ENCODE assay signal across 8 mouse cellular contexts in genomic region chr4:152028456-152028855, GRCm38 (mm10). TPM values are rescaled to one million over a fixed set of nuclear protein-coding genes. Genes with fewer than 3 reads are reported as not detected.
DNase-seq lines count a peak whose midpoint lies in the region; ATAC-seq and TF ChIP-seq lines count a peak whose summit lies in the region.
"Had no signal": no experiment of that assay in that cellular context is flagged by ENCODE, and none has a peak within 500 bp of the region (broad histone marks: within the 10 kb centered on the region; RNA-seq: fewer than 3 reads in every experiment).

No protein-coding gene starts in this region.

- no peak for ATAC-seq in lung, embryonic 16.5 days (ENCODE audit: low read depth)
- no peak for ATAC-seq in forebrain, embryonic 15.5 days (replicated peaks)
- ATAC-seq in limb, embryonic 14.5 days (ENCODE audit: low FRiP score, low read depth), result no peak
- no peak for ATAC-seq in stomach, embryonic 15.5 days (ENCODE audit: insufficient read depth, low FRiP score, low read depth)

- no peak for DNase-seq in lung, postnatal 36 days
- DNase-seq in limb, embryonic 14.5 days (ENCODE audit: low spot score), result no peak
- no peak for DNase-seq in layer of hippocampus, adult 11-12 months (ENCODE audit: low spot score)
- no peak for DNase-seq in spleen, postnatal 14 days (ENCODE audit: low spot score in 2 of 2)
- DNase-seq: adrenal gland, adult 2 months had no signal

- H3K36me3 ChIP-seq in lung, embryonic 16.5 days (ENCODE audit: control insufficient read depth, insufficient read depth, low read length), result peaks cover 5% of the 10 kb centered on the region; the same call in 1 of the 2 replicates
- 0 out of 2 replicates have a peak, but pooled peaks cover 1% of the 10 kb centered on the region for H3K36me3 ChIP-seq in forebrain, embryonic 15.5 days
- peaks cover 11% of the 10 kb centered on the region for H3K36me3 ChIP-seq in limb, embryonic 14.5 days (ENCODE audit: control insufficient read depth, insufficient read depth, low read length)
- H3K36me3 ChIP-seq in stomach, embryonic 15.5 days, result peaks cover 12% of the 10 kb centered on the region; the same call in 1 of the 2 replicates

- H3K4me3 ChIP-seq in lung, embryonic 16.5 days (ENCODE audit: low read length), result peak overlapping the region; percentile 78
- H3K4me3 ChIP-seq in forebrain, embryonic 15.5 days, result peak overlapping the region; percentile 91
- peak overlapping the region; percentile 73 for H3K4me3 ChIP-seq in limb, embryonic 14.5 days (replicated peaks; ENCODE audit: low read length)
- peak overlapping the region; percentile 86 for H3K4me3 ChIP-seq in stomach, embryonic 15.5 days (replicated peaks)

- H3K27ac ChIP-seq in lung, embryonic 16.5 days (ENCODE audit: low read length), result no peak overlapping the region
- H3K27ac ChIP-seq in forebrain, embryonic 15.5 days (replicated peaks), result 0 out of 2 replicates have a peak overlapping the region, but pooled peaks have one; percentile 66
- no peak overlapping the region for H3K27ac ChIP-seq in limb, embryonic 14.5 days (replicated peaks; ENCODE audit: low read depth, low read length)
- H3K27ac ChIP-seq in stomach, embryonic 15.5 days, result no peak overlapping the region

- no peaks in the 10 kb centered on the region for H3K9me3 ChIP-seq in lung, embryonic 16.5 days (ENCODE audit: control insufficient read depth, low read length)
- no peaks in the 10 kb centered on the region for H3K9me3 ChIP-seq in forebrain, embryonic 15.5 days
- no peaks in the 10 kb centered on the region for H3K9me3 ChIP-seq in limb, embryonic 14.5 days (ENCODE audit: control insufficient read depth, low read length)
- H3K9me3 ChIP-seq in stomach, embryonic 15.5 days, result no peaks in the 10 kb centered on the region

- WGBS in lung, embryonic 16.5 days, result 61% methylated on average over 15 of the region's 15 CpGs
- WGBS in forebrain, embryonic 15.5 days, result 66% methylated on average over 15 of the region's 15 CpGs
- WGBS in limb, embryonic 14.5 days, result 65% methylated on average over 15 of the region's 15 CpGs
- 61% methylated on average over 15 of the region's 15 CpGs for WGBS in stomach, embryonic 15.5 days

- TF ChIP-seq POLR2A in limb, embryonic 14.5 days (IDR thresholded peaks at IDR 0.05; ENCODE audit: borderline replicate concordance, extremely low read depth, insufficient read depth, insufficient read length), result no peak

- peak overlapping the region; percentile 59 for H3K9ac ChIP-seq in lung, embryonic 16.5 days (ENCODE audit: low read length)
- peak overlapping the region; percentile 81 for H3K9ac ChIP-seq in forebrain, embryonic 15.5 days (replicated peaks)
- peak overlapping the region; percentile 76 for H3K9ac ChIP-seq in limb, embryonic 14.5 days (ENCODE audit: low read depth, low read length, severe bottlenecking)
- H3K9ac ChIP-seq in stomach, embryonic 15.5 days, result no peak overlapping the region

- peaks cover 32% of the 10 kb centered on the region for H3K4me1 ChIP-seq in lung, embryonic 16.5 days (replicated peaks; ENCODE audit: control insufficient read depth, insufficient read depth, low read length)
- H3K4me1 ChIP-seq in forebrain, embryonic 15.5 days, result peaks cover 52% of the 10 kb centered on the region
- H3K4me1 ChIP-seq in limb, embryonic 14.5 days (ENCODE audit: control insufficient read depth, insufficient read depth, low read length), result peaks cover 26% of the 10 kb centered on the region
- peaks cover 37% of the 10 kb centered on the region for H3K4me1 ChIP-seq in stomach, embryonic 15.5 days

- peak overlapping the region; percentile 90 for H3K4me2 ChIP-seq in lung, embryonic 16.5 days (ENCODE audit: low read depth, low read length)
- peak overlapping the region; percentile 98 for H3K4me2 ChIP-seq in forebrain, embryonic 15.5 days (replicated peaks)
- H3K4me2 ChIP-seq in limb, embryonic 14.5 days (replicated peaks; ENCODE audit: low read depth, low read length, severe bottlenecking), result peak overlapping the region; percentile 95
- H3K4me2 ChIP-seq in stomach, embryonic 15.5 days, result peak overlapping the region; percentile 98

- no peaks in the 10 kb centered on the region for H3K27me3 ChIP-seq in lung, embryonic 16.5 days (ENCODE audit: control insufficient read depth, insufficient read depth, low read depth, low read length)
- no peaks in the 10 kb centered on the region for H3K27me3 ChIP-seq in forebrain, embryonic 15.5 days
- H3K27me3 ChIP-seq in limb, embryonic 14.5 days (ENCODE audit: control insufficient read depth, insufficient read depth, low read length), result no peaks in the 10 kb centered on the region
- H3K27me3 ChIP-seq in stomach, embryonic 15.5 days (replicated peaks), result no peaks in the 10 kb centered on the region

RNA-seq across cellular contexts. Expression of gene Zbtb48, which starts 1.0 kb away (rescaled TPM):
- polyA plus RNA-seq in lung, embryonic 16.5 days (2015; fragmentation: Nextera tagmentation; extraction: Ambion mirVana), result 17.5 and 20.6 TPM in 2 replicates
- 18.0 and 21.5 TPM in 2 replicates for polyA plus RNA-seq in forebrain, embryonic 15.5 days (2015; fragmentation: Nextera tagmentation; extraction: Ambion mirVana)
- polyA plus RNA-seq in limb, embryonic 14.5 days (2012; rRNA removed), result 31.2 and 41.5 TPM in 2 replicates
- polyA plus RNA-seq in limb, embryonic 14.5 days (2014; fragmentation: Nextera tagmentation; extraction: Ambion mirVana), result 25.4 and 27.4 TPM in 2 replicates
- polyA plus RNA-seq in stomach, embryonic 15.5 days (2015; fragmentation: Nextera tagmentation; extraction: Ambion mirVana), result 16.8 and 17.6 TPM in 2 replicates

RNA-seq across cellular contexts. Expression of gene Tas1r1, which starts 9.9 kb away (rescaled TPM):
- 0.59 and 0.74 TPM in 2 replicates for polyA plus RNA-seq in lung, embryonic 16.5 days (2015; fragmentation: Nextera tagmentation; extraction: Ambion mirVana)
- polyA plus RNA-seq in forebrain, embryonic 15.5 days (2015; fragmentation: Nextera tagmentation; extraction: Ambion mirVana), result 1.5 TPM in 2 replicates
- polyA plus RNA-seq in limb, embryonic 14.5 days (2012; rRNA removed), result 1.0 and 1.7 TPM in 2 replicates
- 0.93 and 1.3 TPM in 2 replicates for polyA plus RNA-seq in limb, embryonic 14.5 days (2014; fragmentation: Nextera tagmentation; extraction: Ambion mirVana)
- polyA plus RNA-seq in stomach, embryonic 15.5 days (2015; fragmentation: Nextera tagmentation; extraction: Ambion mirVana), result 0.28 and 0.31 TPM in 2 replicates
- polyA plus RNA-seq: adrenal gland, adult 2 months had no signal

RNA-seq across cellular contexts. Expression of gene Nol9, which starts 10.7 kb away (rescaled TPM):
- polyA plus RNA-seq in lung, embryonic 16.5 days (2015; fragmentation: Nextera tagmentation; extraction: Ambion mirVana), result 21.4 and 22.7 TPM in 2 replicates
- polyA plus RNA-seq in forebrain, embryonic 15.5 days (2015; fragmentation: Nextera tagmentation; extraction: Ambion mirVana), result 26.4 and 27.9 TPM in 2 replicates
- 28.5 and 33.4 TPM in 2 replicates for polyA plus RNA-seq in limb, embryonic 14.5 days (2012; rRNA removed)
- 25.9 and 32.2 TPM in 2 replicates for polyA plus RNA-seq in limb, embryonic 14.5 days (2014; fragmentation: Nextera tagmentation; extraction: Ambion mirVana)
- 30.8 and 32.9 TPM in 2 replicates for polyA plus RNA-seq in stomach, embryonic 15.5 days (2015; fragmentation: Nextera tagmentation; extraction: Ambion mirVana)

RNA-seq across cellular contexts. Expression of gene Klhl21, which starts 19.9 kb away (rescaled TPM):
- polyA plus RNA-seq in lung, embryonic 16.5 days (2015; fragmentation: Nextera tagmentation; extraction: Ambion mirVana), result 10.9 and 12.3 TPM in 2 replicates
- 3.0 and 3.5 TPM in 2 replicates for polyA plus RNA-seq in forebrain, embryonic 15.5 days (2015; fragmentation: Nextera tagmentation; extraction: Ambion mirVana)
- polyA plus RNA-seq in limb, embryonic 14.5 days (2012; rRNA removed), result 18.8 and 25.7 TPM in 2 replicates
- 11.0 and 11.1 TPM in 2 replicates for polyA plus RNA-seq in limb, embryonic 14.5 days (2014; fragmentation: Nextera tagmentation; extraction: Ambion mirVana)
- 13.5 and 14.0 TPM in 2 replicates for polyA plus RNA-seq in stomach, embryonic 15.5 days (2015; fragmentation: Nextera tagmentation; extraction: Ambion mirVana)

RNA-seq across cellular contexts. Expression of gene Phf13, which starts 32.4 kb away (rescaled TPM):
- polyA plus RNA-seq in lung, embryonic 16.5 days (2015; fragmentation: Nextera tagmentation; extraction: Ambion mirVana), result 25.1 and 26.8 TPM in 2 replicates
- 19.5 and 21.8 TPM in 2 replicates for polyA plus RNA-seq in forebrain, embryonic 15.5 days (2015; fragmentation: Nextera tagmentation; extraction: Ambion mirVana)
- polyA plus RNA-seq in limb, embryonic 14.5 days (2012; rRNA removed), result 35.1 and 40.5 TPM in 2 replicates
- polyA plus RNA-seq in limb, embryonic 14.5 days (2014; fragmentation: Nextera tagmentation; extraction: Ambion mirVana), result 33.7 and 37.1 TPM in 2 replicates
- polyA plus RNA-seq in stomach, embryonic 15.5 days (2015; fragmentation: Nextera tagmentation; extraction: Ambion mirVana), result 22.1 and 23.4 TPM in 2 replicates
